Mouse (Mus musculus): ENCODE results near the gene Trak1. TPM values are rescaled to one million over a fixed set of nuclear protein-coding genes. Genes with fewer than 3 reads are reported as not detected.

Trak1 gene
- total RNA-seq, 2 experiments from 2014 or later: 156 to 204 TPM

GRCm38 (mm10) chr9:121330065-121330464, 32.8 kb downstream of the Trak1 start:
- Histone ChIP-seq H3K4me3 (no peak overlapping the region), H3K27ac (peak overlapping the region; percentile 86)
- intact Hi-C loops (cut with DNase I): no loop called here
- no peak for TF ChIP-seq CTCF (IDR thresholded peaks at IDR 0.05)
- no peak for DNase-seq

- no peak for TF ChIP-seq CTCF (IDR thresholded peaks at IDR 0.05)
- intact Hi-C loops (cut with DNase I): no loop called here
- DNase-seq: no peak
- no peak overlapping the region for H3K4me3 ChIP-seq
- peak overlapping the region; percentile 86 for H3K27ac ChIP-seq
Observed at GRCm38 (mm10) chr9:121331438-121331837, 34.1 kb downstream of the Trak1 start.

- intact Hi-C loops (cut with DNase I): no loop called here
- peak overlapping the region; percentile 47 for H3K4me3 ChIP-seq
- H3K27ac ChIP-seq: peak overlapping the region; percentile 86
Observed at GRCm38 (mm10) chr9:121331878-121332630, 34.8 kb downstream of the Trak1 start.

DNA sequence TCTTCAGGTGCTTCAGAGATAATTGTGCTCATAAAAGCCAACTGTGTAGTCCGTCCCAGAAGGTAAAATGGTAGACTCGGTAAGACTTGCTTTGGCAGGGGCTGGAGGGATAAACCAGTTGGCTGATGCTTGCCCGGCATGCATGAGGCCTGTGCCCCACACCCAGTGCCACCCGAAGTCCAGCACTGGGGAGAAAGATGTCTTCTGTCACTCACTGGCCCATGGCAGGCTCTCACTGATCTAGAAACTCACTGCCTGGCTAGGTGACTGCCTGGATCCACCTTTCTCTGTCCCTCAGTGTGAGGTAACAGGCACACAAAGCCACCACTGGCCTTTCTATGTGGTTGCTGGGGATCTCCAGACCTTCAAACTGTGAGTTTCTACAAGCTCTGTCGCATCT, 36.3 kb downstream of the Trak1 start:
- peak overlapping the region; percentile 86 for H3K27ac ChIP-seq
- H3K4me3 ChIP-seq: no peak overlapping the region
- no peak for TF ChIP-seq CTCF (IDR thresholded peaks at IDR 0.05)
- DNase-seq: no peak
- intact Hi-C loops (cut with DNase I): no loop called here

More at GRCm38 (mm10) chr9:121331878-121332630, 34.8 kb downstream of the Trak1 start:
- TF ChIP-seq CTCF (IDR thresholded peaks at IDR 0.05): no peak
- peak; percentile 78 for DNase-seq

- intact Hi-C loops (cut with DNase I): no loop called here
- TF ChIP-seq CTCF (IDR thresholded peaks at IDR 0.05): no peak
- DNase-seq: no peak
- H3K27ac ChIP-seq: peak overlapping the region; percentile 86
- H3K4me3 ChIP-seq: no peak overlapping the region
Observed at GRCm38 (mm10) chr9:121334311-121334851, 37.1 kb downstream of the Trak1 start.

DNA sequence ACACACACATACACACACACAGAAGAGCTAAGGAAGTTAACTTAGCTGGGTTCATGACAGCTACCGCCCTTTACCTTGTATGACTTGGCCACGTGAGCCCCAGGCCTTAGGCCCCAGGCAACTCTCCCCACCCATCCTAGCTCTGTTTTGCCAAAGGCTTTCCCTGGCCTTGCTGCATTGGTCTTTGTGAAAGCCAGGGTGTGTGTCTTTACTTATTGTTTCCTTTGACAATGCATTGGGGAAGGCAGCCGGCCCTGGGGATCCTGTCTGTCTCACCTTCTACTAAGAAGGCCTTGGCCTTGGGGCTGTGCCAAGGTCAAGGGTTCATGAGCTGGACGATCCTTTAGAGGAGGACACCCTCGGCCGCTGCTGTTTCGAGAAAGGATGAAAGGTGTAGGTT, 38.3 kb downstream of the Trak1 start:
- intact Hi-C loops (cut with DNase I): no loop called here
- H3K27ac ChIP-seq: peak overlapping the region; percentile 86
- peak overlapping the region; percentile 24 for H3K4me3 ChIP-seq
- DNase-seq: peak; percentile 77
- no peak for TF ChIP-seq CTCF (IDR thresholded peaks at IDR 0.05)

GRCm38 (mm10) chr9:121336324-121336946, 39.1 kb downstream of the Trak1 start:
- H3K27ac ChIP-seq: peak overlapping the region; percentile 86
- no peak for TF ChIP-seq CTCF (IDR thresholded peaks at IDR 0.05)
- intact Hi-C loops (cut with DNase I): no loop called here
- DNase-seq: no peak
- peak overlapping the region; percentile 24; the same call in 1 of the 2 replicates for H3K4me3 ChIP-seq

GRCm38 (mm10) chr9:121337216-121337937, 40.1 kb downstream of the Trak1 start:
- no peak overlapping the region for H3K4me3 ChIP-seq
- DNase-seq: no peak
- peak overlapping the region; percentile 86 for H3K27ac ChIP-seq
- intact Hi-C loops (cut with DNase I): no loop called here
- TF ChIP-seq CTCF (IDR thresholded peaks at IDR 0.05): no peak

DNA sequence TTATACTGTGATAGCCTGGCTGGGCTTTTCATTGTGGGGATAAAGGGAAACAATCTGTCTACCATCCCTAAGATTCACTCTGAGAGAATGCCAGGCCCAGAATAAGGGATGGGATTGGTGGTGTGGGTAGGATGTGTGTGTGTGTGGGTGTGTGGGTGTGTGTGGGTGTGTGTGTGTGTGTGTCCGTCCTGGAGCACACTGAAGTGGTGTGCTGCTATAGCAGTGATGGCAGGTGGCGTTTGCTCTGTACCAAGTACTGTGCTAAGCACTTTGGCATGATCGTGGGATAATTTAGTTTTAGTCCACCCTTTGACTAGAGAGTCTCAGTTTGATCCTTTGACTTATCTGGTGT, 40.6 kb downstream of the Trak1 start:
- H3K4me3 ChIP-seq: no peak overlapping the region
- H3K27ac ChIP-seq: peak overlapping the region; percentile 86
- intact Hi-C loops (cut with DNase I): no loop called here
- no peak for DNase-seq
- TF ChIP-seq CTCF (IDR thresholded peaks at IDR 0.05): no peak

GRCm38 (mm10) chr9:121341832-121342231, 44.5 kb downstream of the Trak1 start:
- intact Hi-C loops (cut with DNase I): no loop called here
- no peak for TF ChIP-seq CTCF (IDR thresholded peaks at IDR 0.05)
- Histone ChIP-seq H3K27ac (peak overlapping the region; percentile 88), H3K4me3 (no peak overlapping the region)
- DNase-seq: peak; percentile 87

- TF ChIP-seq CTCF (IDR thresholded peaks at IDR 0.05): no peak
- peak overlapping the region; percentile 88 for H3K27ac ChIP-seq
Observed at GRCm38 (mm10) chr9:121342510-121343110, 45.3 kb downstream of the Trak1 start.

DNA sequence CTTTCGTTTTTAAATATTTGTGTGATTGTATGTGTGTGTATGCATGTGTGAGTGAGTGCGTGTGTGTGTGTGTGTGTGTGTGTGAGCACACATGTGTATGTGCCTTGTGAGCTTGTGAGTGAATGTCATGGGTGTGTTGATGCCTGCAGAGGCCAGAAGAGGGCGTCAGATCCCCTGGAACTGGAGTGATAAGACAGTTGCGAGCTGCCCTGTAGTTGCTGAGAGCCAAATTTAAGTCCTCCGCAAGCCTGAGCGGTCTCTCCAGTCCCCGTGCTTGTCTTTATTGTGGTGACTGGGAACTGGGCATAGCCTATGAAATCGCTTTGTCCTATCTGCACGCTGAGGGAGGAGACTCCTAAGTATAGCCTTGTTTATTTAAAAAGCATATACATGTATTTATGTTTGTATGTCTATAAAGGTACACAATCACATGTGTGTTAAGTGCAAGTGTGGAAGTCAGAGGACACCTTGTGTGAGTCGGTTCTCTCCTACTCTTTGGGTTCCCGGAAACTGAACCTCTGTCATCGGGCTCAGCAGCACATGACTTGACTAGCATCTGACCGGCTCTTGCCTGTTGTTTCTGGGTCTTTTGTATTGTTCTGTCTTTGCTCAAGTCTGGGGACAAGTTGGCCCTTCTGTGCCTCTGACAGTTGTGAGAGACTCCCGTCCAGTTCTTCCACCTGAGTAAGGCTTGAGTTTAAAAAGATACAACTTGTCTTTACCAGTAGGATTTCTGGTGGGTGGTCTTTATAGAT, 46.0 kb downstream of the Trak1 start:
- peak overlapping the region; percentile 88 for H3K27ac ChIP-seq
- no peak overlapping the region for H3K4me3 ChIP-seq
- intact Hi-C loops (cut with DNase I): no loop called here
- DNase-seq: no peak
- TF ChIP-seq CTCF (IDR thresholded peaks at IDR 0.05): peak; percentile 31; the same call in 1 of the 2 replicates

More at GRCm38 (mm10) chr9:121342510-121343110, 45.3 kb downstream of the Trak1 start:
- no peak overlapping the region for H3K4me3 ChIP-seq
- intact Hi-C loops (cut with DNase I): no loop called here
- no peak for DNase-seq
